In genomic region chr1:37000307-37000706, GRCm38 (mm10) we compare ENCODE assay signal across 14 mouse cellular contexts. TPM values are rescaled to one million over a fixed set of nuclear protein-coding genes. Genes with fewer than 3 reads are reported as not detected.
DNase-seq lines count a peak whose midpoint lies in the region; ATAC-seq and TF ChIP-seq lines count a peak whose summit lies in the region.
"Had no signal": no experiment of that assay in that cellular context is flagged by ENCODE, and none has a peak within 500 bp of the region (broad histone marks: within the 10 kb centered on the region; RNA-seq: fewer than 3 reads in every experiment).

No protein-coding gene starts in this region.

- no peaks in the 10 kb centered on the region for H3K4me1 ChIP-seq in liver, embryonic 13.5 days (replicated peaks)
- no peaks in the 10 kb centered on the region for H3K4me1 ChIP-seq in liver, embryonic 11.5 days (replicated peaks; ENCODE audit: control insufficient read depth, insufficient read depth, low read length)
- H3K4me1 ChIP-seq in intestine, postnatal 0 days (replicated peaks; ENCODE audit: control insufficient read depth, insufficient read depth, low read length) = no peaks in the 10 kb centered on the region
- 0 out of 2 replicates have a peak, but pooled peaks cover 5% of the 10 kb centered on the region for H3K4me1 ChIP-seq in forebrain, embryonic 15.5 days

- H3K4me3 ChIP-seq in liver, embryonic 13.5 days (replicated peaks) = no peak overlapping the region
- H3K4me3 ChIP-seq in liver, embryonic 11.5 days (ENCODE audit: low read depth, low read length) = no peak overlapping the region
- no peak overlapping the region for H3K4me3 ChIP-seq in intestine, postnatal 0 days (ENCODE audit: low read depth, low read length)
- H3K4me3 ChIP-seq in forebrain, embryonic 15.5 days = no peak overlapping the region
- H3K4me3 ChIP-seq: embryonic facial prominence, embryonic 15.5 days; heart, adult 2 months had no signal

- 34% methylated on average over 5 of the region's 5 CpGs for WGBS in liver, embryonic 13.5 days (ENCODE audit: insufficient replicate concordance)
- 66% methylated on average over 5 of the region's 5 CpGs for WGBS in liver, embryonic 11.5 days
- 75% methylated on average over 5 of the region's 5 CpGs for WGBS in intestine, postnatal 0 days
- WGBS in forebrain, embryonic 15.5 days = 86% methylated on average over 5 of the region's 5 CpGs

- ATAC-seq in liver, embryonic 13.5 days (ENCODE audit: low read depth) = no peak
- ATAC-seq in liver, embryonic 11.5 days (replicated peaks; ENCODE audit: low FRiP score) = no peak
- ATAC-seq in intestine, postnatal 0 days = no peak
- ATAC-seq in forebrain, embryonic 15.5 days (replicated peaks) = no peak

- no peak overlapping the region for H3K4me2 ChIP-seq in liver, embryonic 13.5 days
- no peak overlapping the region for H3K4me2 ChIP-seq in liver, embryonic 11.5 days
- no peak overlapping the region for H3K4me2 ChIP-seq in intestine, postnatal 0 days (replicated peaks; ENCODE audit: low read depth)
- no peak overlapping the region for H3K4me2 ChIP-seq in forebrain, embryonic 15.5 days (replicated peaks)
- H3K4me2 ChIP-seq: embryonic facial prominence, embryonic 15.5 days; midbrain, embryonic 11.5 days had no signal

- DNase-seq in liver, embryonic 13.5 days = no peak
- DNase-seq in liver, embryonic 11.5 days (ENCODE audit: low spot score) = no peak
- DNase-seq in CD4-positive, CD25-positive, alpha-beta regulatory T cell, adult 2 months (ENCODE audit: low read depth, low spot score) = peak; percentile 69
- peak; percentile 25 for DNase-seq in c-Kit-positive CD71-negative TER-119-negative erythroid progenitor cells, embryonic 14.5 days (ENCODE audit: low read depth)
- peak; percentile 69 for DNase-seq in naive thymus-derived CD4-positive, alpha-beta T cell, adult 2 months (ENCODE audit: low read depth)
- no peak for DNase-seq in adrenal gland, adult 18-20 months (ENCODE audit: low spot score in 2 of 2)
- DNase-seq: cerebellum, postnatal 36 days; heart, adult 2 months; heart, postnatal 36 days; kidney, adult 18-20 months had no signal

- H3K27ac ChIP-seq in liver, embryonic 13.5 days = peak overlapping the region; percentile 15; the same call in 1 of the 2 replicates
- no peak overlapping the region for H3K27ac ChIP-seq in liver, embryonic 11.5 days (ENCODE audit: low read depth, low read length)
- no peak overlapping the region for H3K27ac ChIP-seq in intestine, postnatal 0 days (ENCODE audit: low read depth, low read length)
- no peak overlapping the region for H3K27ac ChIP-seq in forebrain, embryonic 15.5 days (replicated peaks)
- H3K27ac ChIP-seq: embryonic facial prominence, embryonic 15.5 days; heart, adult 2 months had no signal

- no peaks in the 10 kb centered on the region for H3K9me3 ChIP-seq in liver, embryonic 13.5 days (replicated peaks)
- H3K9me3 ChIP-seq in liver, embryonic 11.5 days (ENCODE audit: control insufficient read depth, low read length) = no peaks in the 10 kb centered on the region
- no peaks in the 10 kb centered on the region for H3K9me3 ChIP-seq in intestine, postnatal 0 days (ENCODE audit: control insufficient read depth)
- H3K9me3 ChIP-seq in forebrain, embryonic 15.5 days = no peaks in the 10 kb centered on the region
- H3K9me3 ChIP-seq: embryonic facial prominence, embryonic 15.5 days had no signal

- no peaks in the 10 kb centered on the region for H3K27me3 ChIP-seq in liver, embryonic 13.5 days
- H3K27me3 ChIP-seq in liver, embryonic 11.5 days (replicated peaks; ENCODE audit: control insufficient read depth, insufficient read depth, low read length) = no peaks in the 10 kb centered on the region
- H3K27me3 ChIP-seq in intestine, postnatal 0 days (replicated peaks; ENCODE audit: control insufficient read depth, insufficient read depth, low read length) = no peaks in the 10 kb centered on the region
- no peaks in the 10 kb centered on the region for H3K27me3 ChIP-seq in forebrain, embryonic 15.5 days
- H3K27me3 ChIP-seq: embryonic facial prominence, embryonic 15.5 days had no signal

- H3K9ac ChIP-seq in liver, embryonic 13.5 days = no peak overlapping the region
- no peak overlapping the region for H3K9ac ChIP-seq in liver, embryonic 11.5 days (ENCODE audit: low read depth, low read length)
- H3K9ac ChIP-seq in intestine, postnatal 0 days (ENCODE audit: low read depth, low read length) = no peak overlapping the region
- H3K9ac ChIP-seq in forebrain, embryonic 15.5 days (replicated peaks) = no peak overlapping the region
- H3K9ac ChIP-seq: embryonic facial prominence, embryonic 15.5 days had no signal

- no peaks in the 10 kb centered on the region for H3K36me3 ChIP-seq in liver, embryonic 13.5 days
- no peaks in the 10 kb centered on the region for H3K36me3 ChIP-seq in liver, embryonic 11.5 days (ENCODE audit: control insufficient read depth, insufficient read depth, low read length)
- no peaks in the 10 kb centered on the region for H3K36me3 ChIP-seq in intestine, postnatal 0 days (ENCODE audit: control insufficient read depth, insufficient read depth)
- H3K36me3 ChIP-seq in forebrain, embryonic 15.5 days = no peaks in the 10 kb centered on the region
- H3K36me3 ChIP-seq: embryonic facial prominence, embryonic 15.5 days had no signal

- TF ChIP-seq CTCF in intestine, postnatal 0 days (IDR thresholded peaks at IDR 0.05; ENCODE audit: low read depth) = no peak

RNA-seq across cellular contexts. Expression of gene Vwa3b, which starts 26.1 kb away (rescaled TPM):
- polyA plus RNA-seq in liver, embryonic 13.5 days (2015; fragmentation: Nextera tagmentation; extraction: Ambion mirVana) = not detected in 2 replicates
- polyA plus RNA-seq in liver, embryonic 11.5 days (2014; fragmentation: Nextera tagmentation; extraction: Ambion mirVana) = not detected in 2 replicates
- polyA plus RNA-seq in intestine, postnatal 0 days (2015; fragmentation: Nextera tagmentation; extraction: Ambion mirVana) = 1.1 and 1.2 TPM in 2 replicates
- 1.0 and 1.4 TPM in 2 replicates for polyA plus RNA-seq in forebrain, embryonic 15.5 days (2015; fragmentation: Nextera tagmentation; extraction: Ambion mirVana)
- total RNA-seq in adrenal gland, adult 18-20 months (2021) = 1 to 10 TPM in 1 of 2 experiments, under 1 TPM in 1; 0.58 to 1.4 TPM

RNA-seq across cellular contexts. Expression of gene Tmem131, which starts 56.8 kb away (rescaled TPM):
- polyA plus RNA-seq in liver, embryonic 13.5 days (2015; fragmentation: Nextera tagmentation; extraction: Ambion mirVana) = 6.5 and 8.7 TPM in 2 replicates
- polyA plus RNA-seq in liver, embryonic 11.5 days (2014; fragmentation: Nextera tagmentation; extraction: Ambion mirVana) = 19.1 and 19.8 TPM in 2 replicates
- polyA plus RNA-seq in intestine, postnatal 0 days (2015; fragmentation: Nextera tagmentation; extraction: Ambion mirVana) = 10.6 TPM in 2 replicates
- polyA plus RNA-seq in forebrain, embryonic 15.5 days (2015; fragmentation: Nextera tagmentation; extraction: Ambion mirVana) = 13.0 and 13.2 TPM in 2 replicates
- 10 to 100 TPM; 37.2 to 44.1 TPM for total RNA-seq in adrenal gland, adult 18-20 months (2021)

Comparison
In these comparisons a context has a peak if more than half of its experiments do, and no peak if none do; other contexts are left out.
1. DNase-seq: peak in CD4-positive, CD25-positive, alpha-beta regulatory T cell, adult 2 months (single experiment), c-Kit-positive CD71-negative TER-119-negative erythroid progenitor cells, embryonic 14.5 days (single experiment) and naive thymus-derived CD4-positive, alpha-beta T cell, adult 2 months (single experiment); none in liver, embryonic 13.5 days (single experiment), liver, embryonic 11.5 days (single experiment) and adrenal gland, adult 18-20 months (0 of 2).